8 mouse cellular contexts compared by ENCODE assay signal in the genomic region with DNA sequence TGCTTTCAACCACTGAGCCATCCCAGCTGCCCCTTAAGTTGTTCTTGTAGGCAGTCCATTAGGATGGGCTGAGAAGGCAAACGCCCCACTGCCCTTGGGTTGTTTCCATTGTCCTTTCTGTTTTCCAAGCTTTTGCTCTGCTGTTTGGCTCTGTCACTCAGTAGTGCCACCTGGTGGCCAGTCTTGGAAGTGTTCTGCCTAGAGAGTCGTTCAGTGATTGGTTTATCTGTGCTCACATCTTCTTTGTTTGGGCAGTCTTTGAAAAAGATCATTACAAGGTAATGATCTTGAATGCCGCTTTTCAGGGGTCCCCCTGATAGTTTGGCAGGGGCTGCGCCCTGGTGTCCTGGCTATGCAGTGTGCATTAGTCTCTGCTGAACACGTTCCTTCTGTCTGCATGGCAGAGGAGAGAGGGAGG. TPM values are rescaled to one million over a fixed set of nuclear protein-coding genes. Genes with fewer than 3 reads are reported as not detected.
DNase-seq lines count a peak whose midpoint lies in the region; ATAC-seq and TF ChIP-seq lines count a peak whose summit lies in the region.

No protein-coding gene starts in this region.

- TF ChIP-seq CTCF in Patski (IDR thresholded peaks at IDR 0.05), result peak; percentile 88
- peak; percentile 97 for TF ChIP-seq CTCF in liver, embryonic 14.5 days (IDR thresholded peaks at IDR 0.05; ENCODE audit: low read depth)

- in situ Hi-C loops in Patski (cut with MboI; ENCODE audit: low pct_unique_long_range_greater_than_20kb), result no loop called here

- no peak overlapping the region for H3K4me2 ChIP-seq in kidney, embryonic 16.5 days (replicated peaks; ENCODE audit: low read depth, low read length)
- H3K4me2 ChIP-seq in liver, embryonic 14.5 days (ENCODE audit: low read depth), result no peak overlapping the region

- H3K9ac ChIP-seq in kidney, embryonic 16.5 days (replicated peaks; ENCODE audit: low read length), result no peak overlapping the region
- H3K9ac ChIP-seq in liver, embryonic 14.5 days (replicated peaks), result no peak overlapping the region

- H3K27ac ChIP-seq in kidney, embryonic 16.5 days (ENCODE audit: low read length), result no peak overlapping the region
- H3K27ac ChIP-seq in liver, embryonic 14.5 days, result no peak overlapping the region

- no peaks in the 10 kb centered on the region for H3K27me3 ChIP-seq in Patski
- H3K27me3 ChIP-seq in kidney, embryonic 16.5 days (ENCODE audit: insufficient read depth, low read length), result no peaks in the 10 kb centered on the region
- no peaks in the 10 kb centered on the region for H3K27me3 ChIP-seq in liver, embryonic 14.5 days (ENCODE audit: control insufficient read depth, insufficient read depth, low read length)

- no peaks in the 10 kb centered on the region for H3K4me1 ChIP-seq in kidney, embryonic 16.5 days (ENCODE audit: insufficient read depth, low read length)
- no peaks in the 10 kb centered on the region for H3K4me1 ChIP-seq in liver, embryonic 14.5 days (replicated peaks; ENCODE audit: control insufficient read depth in 2 of 2, insufficient read depth in 2 of 2, low read length in 1 of 2)

- H3K36me3 ChIP-seq in kidney, embryonic 16.5 days (ENCODE audit: insufficient read depth, low read length), result 0 out of 2 replicates have a peak, but pooled peaks cover 4% of the 10 kb centered on the region
- H3K36me3 ChIP-seq in liver, embryonic 14.5 days (replicated peaks; ENCODE audit: control insufficient read depth, insufficient read depth, low read depth), result no peaks in the 10 kb centered on the region

- H3K9me3 ChIP-seq in kidney, embryonic 16.5 days (ENCODE audit: low read length), result no peaks in the 10 kb centered on the region
- H3K9me3 ChIP-seq in liver, embryonic 14.5 days (ENCODE audit: control insufficient read depth, low read length), result no peaks in the 10 kb centered on the region

- CTCF ChIA-PET in Patski (lab: Charles Lee), result interaction anchor here (0.7 to 1.0 kb wide), 4 partner anchors 9 to 24 kb away, joined by 3 read pairs; no protein-coding TSS in a partner anchor

- no peak overlapping the region for H3K4me3 ChIP-seq in kidney, embryonic 16.5 days (ENCODE audit: low read length)
- H3K4me3 ChIP-seq in liver, embryonic 14.5 days (ENCODE audit: insufficient read depth in 1 of 2, low read depth in 2 of 2, low read length in 2 of 2), result no peak overlapping the region

- no peak for TF ChIP-seq EP300 in liver, embryonic 14.5 days (IDR thresholded peaks at IDR 0.05; ENCODE audit: low read depth)

- peak; percentile 86 for DNase-seq in B cell, adult 2 months
- no peak for DNase-seq in Patski (ENCODE audit: low read depth, low spot score)
- DNase-seq in cerebellum, postnatal 10 days, result peak; percentile 74 to 85
- DNase-seq in gastrocnemius, postnatal 10 days, result peak; percentile 78
- DNase-seq in liver, embryonic 14.5 days (ENCODE audit: low read depth in 3 of 3, low spot score in 3 of 3), result peak; percentile 25 to 50 (median 30)
- DNase-seq in ovary, postnatal 36 days (ENCODE audit: low spot score), result peak; percentile 81
- peak; percentile 34 to 79 for DNase-seq in thymus, postnatal 10 days (ENCODE audit: low spot score in 2 of 2)

- 33% methylated on average over 5 of the region's 5 CpGs for WGBS in kidney, embryonic 16.5 days
- WGBS in liver, embryonic 14.5 days (ENCODE audit: insufficient replicate concordance), result 30% methylated on average over 5 of the region's 5 CpGs

- ATAC-seq in Patski, result no peak
- peak; percentile 46; the same call in 1 of the 2 replicates for ATAC-seq in kidney, embryonic 16.5 days (ENCODE audit: low FRiP score, low TSS enrichment)
- no peak for ATAC-seq in liver, embryonic 14.5 days (ENCODE audit: insufficient read depth)

- POLR2A ChIA-PET in Patski (lab: Charles Lee), result no interaction called here

RNA-seq across cellular contexts. Expression of a gene that starts 28.9 kb away (rescaled TPM):
- polyA plus RNA-seq in Patski (2021), result 24.2 TPM
- total RNA-seq in gastrocnemius, postnatal 10 days (2021), result 10 to 100 TPM; 48.6 to 49.1 TPM
- polyA plus RNA-seq in kidney, embryonic 16.5 days (2015; fragmentation: Nextera tagmentation; extraction: Ambion mirVana), result 44.8 and 45.9 TPM in 2 replicates
- polyA plus RNA-seq in liver, embryonic 14.5 days (2012; rRNA removed), result 38.8 and 43.3 TPM in 2 replicates
- polyA plus RNA-seq in liver, embryonic 14.5 days (2014; fragmentation: Nextera tagmentation; extraction: Ambion mirVana), result 101 and 106 TPM in 2 replicates

RNA-seq across cellular contexts. Expression of a gene that starts 48.0 kb away (rescaled TPM):
- 1.9 TPM for polyA plus RNA-seq in Patski (2021)
- total RNA-seq in gastrocnemius, postnatal 10 days (2021), result 1 to 10 TPM; 3.6 to 6.5 TPM
- 5.6 and 5.9 TPM in 2 replicates for polyA plus RNA-seq in kidney, embryonic 16.5 days (2015; fragmentation: Nextera tagmentation; extraction: Ambion mirVana)
- 0.12 and 0.41 TPM in 2 replicates for polyA plus RNA-seq in liver, embryonic 14.5 days (2012; rRNA removed)
- 0.43 and 0.51 TPM in 2 replicates for polyA plus RNA-seq in liver, embryonic 14.5 days (2014; fragmentation: Nextera tagmentation; extraction: Ambion mirVana)
